Mouse (Mus musculus) limb, embryonic 14.5 days (tissue): ENCODE measurements around the gene Rgs6. TPM values are rescaled to one million over a fixed set of nuclear protein-coding genes. Genes with fewer than 3 reads are reported as not detected.

Source experiments
- ATAC-seq: fragments of 200-750 bp; cut with Nextera tagmentation; 2 replicates; pipeline ENCODE4 v1.8.0; 2017; ENCODE audit warnings: low read depth, moderate number of reproducible peaks, moderate TSS enrichment; ENCODE audit not compliant: low FRiP score
- DNase-seq: peaks from one replicate; pipeline ENCODE4 v3.0.0-alpha.2; 2015; ENCODE audit warnings: low spot score
- H3K27ac ChIP-seq: fragments of 300-500 bp; sonication (generic); replicated peaks from 2 replicates; pipeline ENCODE4 v1.5.1; 2014; ENCODE audit warnings: low read depth, mild to moderate bottlenecking, low read length, moderate library complexity, mixed read lengths
- H3K27me3 ChIP-seq: fragments of 300-500 bp; sonication (generic); 2 replicates; pipeline ENCODE4 v1.6.1; 2014; ENCODE audit warnings: low read length, mixed read lengths; ENCODE audit not compliant: control insufficient read depth, insufficient read depth
- H3K36me3 ChIP-seq: fragments of 300-500 bp; sonication (generic); 2 replicates; pipeline ENCODE4 v1.6.1; 2014; ENCODE audit warnings: mild to moderate bottlenecking, low read length, moderate library complexity, mixed read lengths; ENCODE audit not compliant: control insufficient read depth, insufficient read depth
- H3K4me1 ChIP-seq: fragments of 300-500 bp; sonication (generic); 2 replicates; pipeline ENCODE4 v1.6.1; 2014; ENCODE audit warnings: antibody characterized with exemption, low read length, mixed read lengths; ENCODE audit not compliant: control insufficient read depth, insufficient read depth
- H3K4me2 ChIP-seq: fragments of 300-500 bp; sonication (generic); replicated peaks from 2 replicates; pipeline ENCODE4 v1.6.1; 2014; ENCODE audit warnings: low read depth, mild to moderate bottlenecking, low read length, moderate library complexity; ENCODE audit not compliant: severe bottlenecking
- H3K4me3 ChIP-seq: fragments of 300-500 bp; sonication (generic); replicated peaks from 2 replicates; pipeline ENCODE4 v1.5.1; 2014; ENCODE audit warnings: low read length
- H3K9ac ChIP-seq: fragments of 300-500 bp; sonication (generic); 2 replicates; pipeline ENCODE4 v1.6.1; 2014; ENCODE audit warnings: mild to moderate bottlenecking, low read depth, low read length, moderate library complexity; ENCODE audit not compliant: severe bottlenecking
- H3K9me3 ChIP-seq: fragments of 300-500 bp; sonication (generic); 2 replicates; pipeline ENCODE4 v1.6.1; 2016; ENCODE audit warnings: low read length; ENCODE audit not compliant: control insufficient read depth
- POLR2A ChIP-seq: fragments of 200-500 bp; IDR thresholded peaks from 2 replicates; pipeline ENCODE4 v1.8.0; 2012; ENCODE audit warnings: inconsistent platforms, mild to moderate bottlenecking, moderate library complexity, borderline replicate concordance; ENCODE audit not compliant: insufficient read depth, insufficient read length; ENCODE audit errors: extremely low read depth
- WGBS: fragments of 180-500 bp; shearing (Covaris S2); extraction: QIAGEN DNeasy Blood & Tissue Kit; methylation state at CpG from one replicate; pipeline ENCODE4 v1.1.7; 2014; 5-methylcytosine and 5-hydroxymethylcytosine counted together
- polyA plus RNA-seq, 2 experiments: library from polyadenylated mRNA; depleted of rRNA in 1 of 2; stranded (reverse) in 1 of 2; unstranded in 1 of 2; fragments of >200 nt; fragmentation: Nextera tagmentation in 1 of 2; extraction: Ambion mirVana in 1 of 2; gene quantifications; 2 replicates each; pipeline versions ENCODE4 v1.2.1 to v1.2.3; 2012 to 2014

The Rgs6 gene
- polyA plus RNA-seq, 2 experiments, result 1.2 to 1.5 TPM

DNA sequence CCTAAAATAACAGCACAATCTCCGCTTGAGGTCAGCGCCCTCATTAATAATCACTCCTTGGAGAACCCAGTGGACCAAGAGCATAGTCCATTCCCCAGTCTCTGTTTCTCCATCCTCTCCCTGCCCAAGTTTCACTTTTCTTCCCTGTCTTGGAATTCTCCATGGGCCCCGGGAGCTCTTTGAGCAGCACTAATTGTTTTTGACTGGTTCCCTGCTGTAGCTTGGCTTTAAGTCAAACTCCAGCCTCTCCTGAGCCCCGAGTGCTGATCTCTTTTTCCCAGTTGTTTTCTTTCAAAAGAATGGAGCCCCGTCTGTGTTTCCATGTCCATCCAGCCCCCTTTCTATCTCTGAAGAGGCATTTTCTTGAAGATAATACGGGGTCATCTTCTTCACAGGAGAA lies 12.3 kb downstream of the Rgs6 start:
- Histone ChIP-seq H3K36me3 (no peaks in the 10 kb centered on the region), H3K9ac (no peak overlapping the region), H3K4me3 (no peak overlapping the region), H3K27me3 (no peaks in the 10 kb centered on the region), H3K4me1 (no peaks in the 10 kb centered on the region), H3K9me3 (no peaks in the 10 kb centered on the region), H3K4me2 (no peak overlapping the region), H3K27ac (no peak overlapping the region)
- ATAC-seq (no peak), DNase-seq (no peak)
- 68% methylated on average over 6 of the region's 6 CpGs for WGBS
- TF ChIP-seq POLR2A, result no peak

GRCm38 (mm10) chr12:82602823-82603222 lies 14.7 kb downstream of the Rgs6 start:
- Histone ChIP-seq H3K4me2 (no peak overlapping the region), H3K4me3 (no peak overlapping the region), H3K27me3 (no peaks in the 10 kb centered on the region), H3K9me3 (no peaks in the 10 kb centered on the region), H3K9ac (no peak overlapping the region), H3K36me3 (no peaks in the 10 kb centered on the region), H3K4me1 (no peaks in the 10 kb centered on the region), H3K27ac (no peak overlapping the region)
- 53% methylated on average over 4 of the region's 4 CpGs for WGBS
- ATAC-seq, result no peak
- TF ChIP-seq POLR2A, result no peak
- no peak for DNase-seq

GRCm38 (mm10) chr12:82603308-82603707 lies 15.2 kb downstream of the Rgs6 start:
- H3K27ac ChIP-seq, result no peak overlapping the region
- DNase-seq, result no peak
- no peak overlapping the region for H3K4me2 ChIP-seq
- H3K36me3 ChIP-seq, result no peaks in the 10 kb centered on the region
- no peak for TF ChIP-seq POLR2A
- no peak overlapping the region for H3K4me3 ChIP-seq
- no peak overlapping the region for H3K9ac ChIP-seq
- no peak for ATAC-seq
- H3K27me3 ChIP-seq, result no peaks in the 10 kb centered on the region
- no peaks in the 10 kb centered on the region for H3K9me3 ChIP-seq
- WGBS, result 44% methylated on average over 1 of the region's 1 CpGs
- H3K4me1 ChIP-seq, result no peaks in the 10 kb centered on the region

DNA sequence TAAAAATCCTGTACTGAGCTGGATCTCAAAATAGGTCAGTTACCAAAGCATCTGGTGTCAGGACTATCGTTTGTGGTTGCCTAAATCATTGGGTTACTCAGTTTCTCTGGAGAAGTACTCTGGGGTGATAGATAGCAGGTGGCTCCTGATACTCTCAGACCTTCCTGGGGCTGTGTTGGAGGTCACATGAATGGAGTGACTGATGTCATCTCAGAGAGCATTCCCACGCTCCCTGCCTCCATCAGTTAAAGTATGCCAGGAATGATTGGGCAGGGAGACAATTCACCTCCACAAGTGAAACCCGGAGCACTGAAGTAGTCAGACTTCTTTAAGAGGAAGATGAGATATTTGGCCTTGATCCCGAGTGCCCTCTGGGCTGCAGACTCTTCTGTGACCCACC lies 15.9 kb downstream of the Rgs6 start:
- H3K9ac ChIP-seq, result no peak overlapping the region
- ATAC-seq, result no peak
- no peaks in the 10 kb centered on the region for H3K27me3 ChIP-seq
- H3K9me3 ChIP-seq, result no peaks in the 10 kb centered on the region
- WGBS, result 74% methylated on average over 4 of the region's 4 CpGs
- no peak for DNase-seq
- no peak overlapping the region for H3K4me2 ChIP-seq
- H3K4me1 ChIP-seq, result no peaks in the 10 kb centered on the region
- no peak overlapping the region for H3K4me3 ChIP-seq
- H3K36me3 ChIP-seq, result no peaks in the 10 kb centered on the region
- TF ChIP-seq POLR2A, result no peak
- H3K27ac ChIP-seq, result no peak overlapping the region

DNA sequence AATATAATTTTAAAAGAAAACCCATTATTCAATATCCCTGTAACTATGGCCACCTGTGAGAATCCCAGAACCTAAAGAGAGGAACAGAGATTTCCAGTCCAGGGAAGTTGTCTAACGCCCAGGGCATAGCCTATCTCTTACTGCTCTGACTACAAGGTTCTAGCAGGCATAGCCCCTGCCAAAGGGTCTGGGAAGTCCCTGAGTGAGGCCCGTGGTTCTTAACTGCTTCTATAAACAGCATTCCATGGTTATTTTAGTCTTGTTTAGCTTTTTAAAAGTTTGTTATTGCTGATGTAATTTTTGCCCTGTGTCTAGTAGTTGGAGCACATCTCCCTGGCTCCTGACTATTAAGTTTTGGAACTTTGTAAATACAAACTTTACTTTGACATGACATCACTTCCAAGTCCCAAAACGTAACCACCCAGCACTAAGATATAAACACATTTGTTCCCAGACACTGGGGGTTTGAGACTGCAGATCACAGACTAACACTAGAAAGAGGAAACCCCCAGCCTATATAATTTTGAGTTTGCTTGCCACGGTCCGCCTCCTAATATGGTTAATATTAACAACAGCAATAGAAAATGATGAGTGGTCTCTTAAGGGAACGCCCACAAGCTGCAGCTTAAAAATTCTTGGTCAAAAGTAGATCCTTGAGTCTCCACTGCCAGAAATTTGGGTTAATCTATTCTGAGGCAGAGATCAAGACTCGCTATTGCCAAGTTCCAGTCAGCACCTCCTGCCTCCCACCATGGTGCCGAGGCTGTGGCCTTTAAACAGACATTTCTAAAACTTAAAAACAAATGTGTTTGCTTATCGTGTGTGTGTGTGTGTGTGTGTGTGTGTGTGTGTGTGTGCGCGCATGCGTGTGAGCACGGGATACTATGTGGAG lies 24.9 kb downstream of the Rgs6 start:
- H3K36me3 ChIP-seq, result no peaks in the 10 kb centered on the region
- H3K9ac ChIP-seq, result no peak overlapping the region
- ATAC-seq, result no peak
- H3K27me3 ChIP-seq, result peaks cover 33% of the 10 kb centered on the region
- TF ChIP-seq POLR2A, result no peak
- no peaks in the 10 kb centered on the region for H3K9me3 ChIP-seq
- H3K4me3 ChIP-seq, result no peak overlapping the region
- no peak overlapping the region for H3K27ac ChIP-seq
- WGBS, result 76% methylated on average over 13 of the region's 13 CpGs
- peaks cover 7% of the 10 kb centered on the region for H3K4me1 ChIP-seq
- H3K4me2 ChIP-seq, result no peak overlapping the region
- peak; percentile 17 for DNase-seq
